Mouse (Mus musculus): ENCODE measurements around the gene Gm5168. TPM values are rescaled to one million over a fixed set of nuclear protein-coding genes. Genes with fewer than 3 reads are reported as not detected.

Gene Gm5168
- not detected for total RNA-seq (2023)

DNA sequence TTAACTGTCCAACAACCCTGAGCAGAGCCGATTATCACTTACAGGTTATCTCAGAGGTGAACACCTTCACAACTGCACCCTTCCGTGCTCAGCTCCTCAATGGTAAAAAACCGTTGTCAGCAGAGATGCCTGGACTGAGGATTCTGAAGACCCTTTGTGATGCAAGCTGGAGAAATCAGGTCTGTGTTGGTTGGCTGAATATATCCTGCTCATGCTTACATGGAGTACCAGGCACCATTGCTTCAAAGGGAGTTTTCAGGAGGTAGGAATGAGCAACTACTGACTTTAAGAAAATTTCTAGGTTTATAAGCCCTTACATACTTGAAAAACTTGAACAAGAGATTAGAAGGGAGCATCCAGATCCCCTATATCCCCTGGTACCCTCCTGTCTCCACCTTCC is at the start of gene Gm5168:
TSS of gene Gm5168 (minus strand) at position 101 of the 400 bp plus-strand sequence.

Other genes starting within 250 kb of the Gm5168 start
- not detected for gene Gm2012, start 180.3 kb upstream of the Gm5168 start, total RNA-seq (2023)